Mouse (Mus musculus) thymus, adult 2 months (tissue): Measurements from ENCODE around the gene Suds3. TPM values are rescaled to one million over a fixed set of nuclear protein-coding genes. Genes with fewer than 3 reads are reported as not detected.
A peak's percentile ranks its signal among the peaks of the same experiment; 100 is the strongest.

Source experiments
- DNase-seq: peaks from one replicate; pipeline ENCODE4 v3.0.0; 2021
- H3K27ac ChIP-seq: fragments of 200-500 bp; 2 replicates; pipeline ENCODE4 v1.5.1; 2012; ENCODE audit warnings: low read length, control low read depth; ENCODE audit not compliant: control insufficient read depth, insufficient read depth
- H3K27me3 ChIP-seq: fragments of 200-500 bp; 2 replicates; pipeline ENCODE4 v1.6.1; 2012; ENCODE audit warnings: mild to moderate bottlenecking, low read length, moderate library complexity, mixed read lengths; ENCODE audit not compliant: control insufficient read depth, insufficient read depth
- H3K36me3 ChIP-seq: fragments of 200-500 bp; 2 replicates; pipeline ENCODE4 v1.6.1; 2012; ENCODE audit warnings: mild to moderate bottlenecking, low read length, moderate library complexity; ENCODE audit not compliant: control insufficient read depth, insufficient read depth
- H3K4me1 ChIP-seq: fragments of 200-500 bp; replicated peaks from 2 replicates; pipeline ENCODE4 v1.6.1; 2012; ENCODE audit warnings: low read length; ENCODE audit not compliant: control insufficient read depth, insufficient read depth
- H3K4me3 ChIP-seq: fragments of 200-500 bp; 2 replicates; pipeline ENCODE4 v1.5.1; 2012; ENCODE audit warnings: mild to moderate bottlenecking, low read length, control low read depth, moderate library complexity; ENCODE audit not compliant: control insufficient read depth, insufficient read depth
- CTCF ChIP-seq: fragments of 200-500 bp; IDR thresholded peaks from 2 replicates; pipeline ENCODE4 v1.5.1; 2012; ENCODE audit warnings: mild to moderate bottlenecking, control low read depth, low read length, moderate library complexity, borderline replicate concordance; ENCODE audit not compliant: control insufficient read depth, poor library complexity, insufficient read depth; ENCODE audit errors: extremely low read depth
- POLR2A ChIP-seq: fragments of 200-500 bp; IDR thresholded peaks from 2 replicates; pipeline ENCODE4 v1.6.1; 2012; ENCODE audit warnings: mild to moderate bottlenecking, low read length, control low read depth, moderate library complexity; ENCODE audit not compliant: control insufficient read depth, poor library complexity, insufficient read depth; ENCODE audit errors: extremely low read depth
- WGBS: fragments of 180-500 bp; shearing (Covaris S2); methylation state at CpG from one replicate; pipeline ENCODE4 v1.1.7; 2018; 5-methylcytosine and 5-hydroxymethylcytosine counted together
- polyA plus RNA-seq: library from polyadenylated mRNA; depleted of rRNA; stranded (reverse); fragments of >200 nt; gene quantifications from 2 replicates; pipeline ENCODE4 v1.2.3, GENCODE M21; 2012

Suds3 gene
- polyA plus RNA-seq, 1 experiment = 108 TPM

GRCm38 (mm10) chr5:117108731-117109130 lies 7.2 kb downstream of the Suds3 start:
- Histone ChIP-seq H3K27ac (no peak overlapping the region), H3K27me3 (no peaks in the 10 kb centered on the region), H3K4me3 (no peak overlapping the region), H3K36me3 (peaks cover 50% of the 10 kb centered on the region), H3K4me1 (peaks cover 15% of the 10 kb centered on the region)
- TF ChIP-seq CTCF (no peak), POLR2A (no peak)
- over 99% methylated on average over 13 of the region's 13 CpGs for WGBS
- DNase-seq = no peak

GRCm38 (mm10) chr5:117108292-117108691 lies 7.6 kb downstream of the Suds3 start:
- Histone ChIP-seq H3K4me3 (no peak overlapping the region), H3K4me1 (peaks cover 15% of the 10 kb centered on the region), H3K27me3 (no peaks in the 10 kb centered on the region), H3K27ac (no peak overlapping the region), H3K36me3 (peaks cover 50% of the 10 kb centered on the region)
- TF ChIP-seq CTCF = no peak
- TF ChIP-seq POLR2A = no peak
- no peak for DNase-seq
- WGBS = 95% methylated on average over 13 of the region's 13 CpGs

GRCm38 (mm10) chr5:117105761-117106160 lies 10.2 kb downstream of the Suds3 start:
- H3K27ac ChIP-seq = no peak overlapping the region
- H3K4me3 ChIP-seq = no peak overlapping the region
- H3K27me3 ChIP-seq = no peaks in the 10 kb centered on the region
- H3K36me3 ChIP-seq = peaks cover 55% of the 10 kb centered on the region
- H3K4me1 ChIP-seq = no peaks in the 10 kb centered on the region; the same call in 1 of the 2 replicates
- no peak for DNase-seq
- TF ChIP-seq CTCF (no peak), POLR2A (no peak)
- 97% methylated on average over 9 of the region's 9 CpGs for WGBS

- WGBS = 97% methylated on average over 12 of the region's 12 CpGs
- no peak for DNase-seq
- Histone ChIP-seq H3K27me3 (no peaks in the 10 kb centered on the region), H3K27ac (no peak overlapping the region), H3K4me3 (no peak overlapping the region), H3K4me1 (no peaks in the 10 kb centered on the region; the same call in 1 of the 2 replicates), H3K36me3 (peaks cover 65% of the 10 kb centered on the region)
- TF ChIP-seq POLR2A = no peak
- TF ChIP-seq CTCF = no peak
Measured at GRCm38 (mm10) chr5:117104329-117104728, 11.6 kb downstream of the Suds3 start.

GRCm38 (mm10) chr5:117103194-117103929 lies 12.6 kb downstream of the Suds3 start:
- Histone ChIP-seq H3K4me1 (no peaks in the 10 kb centered on the region; the same call in 1 of the 2 replicates), H3K27me3 (no peaks in the 10 kb centered on the region), H3K27ac (no peak overlapping the region), H3K4me3 (no peak overlapping the region), H3K36me3 (peaks cover 60% of the 10 kb centered on the region)
- 98% methylated on average over 20 of the region's 20 CpGs for whole genome bisulfite sequencing
- DNase-seq = no peak
- TF ChIP-seq POLR2A (no peak), CTCF (no peak)

GRCm38 (mm10) chr5:117099742-117100141 lies 16.2 kb downstream of the Suds3 start:
- no peak for DNase-seq
- WGBS = 94% methylated on average over 11 of the region's 11 CpGs

More at GRCm38 (mm10) chr5:117099742-117100141, 16.2 kb downstream of the Suds3 start:
- Histone ChIP-seq H3K27ac (no peak overlapping the region), H3K4me1 (no peaks in the 10 kb centered on the region), H3K36me3 (peaks cover 31% of the 10 kb centered on the region), H3K27me3 (no peaks in the 10 kb centered on the region), H3K4me3 (no peak overlapping the region)
- TF ChIP-seq POLR2A = no peak
- 0 out of 2 replicates have a peak, but pooled peaks have one; percentile 20 for TF ChIP-seq CTCF
